Mouse (Mus musculus): ENCODE data around the gene 1600014C10Rik.

Gene 1600014C10Rik

GRCm38 (mm10) chr7:38215697-38216096 is 32.7 kb downstream of the 1600014C10Rik start:
- DNase-seq: no peak

- peak; percentile 79 to 86 for DNase-seq
Observed at GRCm38 (mm10) chr7:38217417-38218171, 34.6 kb downstream of the 1600014C10Rik start.

GRCm38 (mm10) chr7:38218631-38219367 is 35.8 kb downstream of the 1600014C10Rik start:
- peak; percentile 73 to 82 for DNase-seq

DNA sequence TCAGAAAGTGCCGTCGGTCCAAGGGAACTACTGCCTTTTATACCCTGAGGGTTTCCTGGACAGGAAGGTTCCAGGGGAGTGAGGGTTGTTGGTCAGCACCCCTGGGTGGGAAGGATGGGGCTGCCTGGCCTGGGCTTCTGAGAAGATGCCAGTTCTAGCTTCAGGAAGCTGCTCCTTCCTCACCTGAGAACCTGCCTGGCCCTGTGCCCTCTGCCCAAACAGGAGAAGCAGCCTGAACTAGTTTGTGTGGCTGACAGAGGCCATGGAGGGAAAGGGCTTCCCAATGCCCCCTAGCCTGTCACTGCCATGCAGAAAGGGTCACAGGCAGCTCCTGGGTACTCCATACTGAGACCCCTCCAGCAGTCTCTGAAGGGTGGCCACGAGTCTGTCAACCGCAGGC is 36.5 kb downstream of the 1600014C10Rik start:
- DNase-seq: peak; percentile 28 to 37

GRCm38 (mm10) chr7:38220866-38221265 is 37.8 kb downstream of the 1600014C10Rik start:
- no peak for DNase-seq

- peak; percentile 77 to 79 for DNase-seq
Observed at GRCm38 (mm10) chr7:38224577-38225369, 41.8 kb downstream of the 1600014C10Rik start.

DNA sequence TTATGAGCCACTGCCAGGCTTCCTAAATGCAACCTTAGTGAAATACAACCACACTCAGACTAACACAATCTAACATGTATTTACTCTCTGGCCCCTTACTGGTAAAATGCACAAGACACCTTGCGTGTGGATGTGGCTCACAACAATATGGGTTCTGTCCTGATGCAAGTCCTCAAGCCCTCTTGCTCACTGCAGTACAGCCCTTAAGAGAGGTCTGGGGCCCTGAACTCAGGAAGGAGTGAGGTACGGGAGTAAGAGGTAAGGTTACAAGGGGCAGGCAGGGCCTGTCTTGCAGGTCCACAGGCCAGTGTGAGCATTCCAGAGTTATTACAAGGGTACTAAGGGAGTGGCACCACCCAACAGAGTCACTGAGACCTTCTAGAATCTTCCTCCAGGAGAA is 43.2 kb downstream of the 1600014C10Rik start:
- DNase-seq: no peak

GRCm38 (mm10) chr7:38227181-38227899 is 44.3 kb downstream of the 1600014C10Rik start:
- DNase-seq: peak; percentile 89 to 90

DNA sequence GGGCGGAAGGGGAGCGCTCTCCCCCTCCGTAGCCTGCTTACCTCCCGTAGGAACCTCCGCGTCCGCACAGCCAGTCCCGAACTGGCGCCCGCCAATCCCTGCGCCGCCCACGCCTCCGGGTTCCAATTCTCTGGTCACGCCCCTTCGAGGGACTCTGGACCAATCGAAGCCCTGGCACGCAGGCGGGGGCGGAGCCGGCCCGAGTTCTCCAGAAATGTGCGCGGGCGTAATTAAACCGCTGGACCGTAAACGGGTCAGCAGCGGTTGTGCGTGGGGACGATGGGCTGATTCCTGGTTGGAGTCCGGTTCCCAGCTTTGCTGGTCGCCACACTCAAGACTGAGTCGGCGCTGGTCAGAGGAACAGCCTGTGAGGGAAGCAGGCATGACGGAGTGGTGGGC is 44.9 kb downstream of the 1600014C10Rik start, which contains the start of gene Plekhf1:
Gene Plekhf1 (minus strand): TSS at position 117 of the 399 bp plus-strand sequence.
- peak; percentile 92 to 93 for DNase-seq

DNA sequence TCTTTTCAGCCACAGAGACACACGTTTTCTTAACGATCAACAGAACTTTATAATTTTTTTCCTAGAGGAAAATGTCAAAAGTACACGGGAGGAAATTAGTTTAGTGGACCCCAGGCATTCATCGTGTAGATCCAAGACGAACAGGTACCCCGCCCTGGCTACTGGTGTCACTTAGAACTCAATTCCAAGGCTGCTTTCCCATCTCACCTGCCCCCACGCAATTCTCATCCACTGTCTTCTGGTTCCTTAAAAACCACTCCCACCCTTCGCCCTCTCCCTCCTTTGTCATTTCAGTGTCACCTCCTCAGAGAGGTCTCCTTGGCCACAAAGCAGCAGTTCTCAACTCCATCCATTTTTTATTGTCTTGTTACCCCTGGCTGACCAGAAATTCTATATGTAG is 45.3 kb downstream of the 1600014C10Rik start:
- DNase-seq: no peak

DNA sequence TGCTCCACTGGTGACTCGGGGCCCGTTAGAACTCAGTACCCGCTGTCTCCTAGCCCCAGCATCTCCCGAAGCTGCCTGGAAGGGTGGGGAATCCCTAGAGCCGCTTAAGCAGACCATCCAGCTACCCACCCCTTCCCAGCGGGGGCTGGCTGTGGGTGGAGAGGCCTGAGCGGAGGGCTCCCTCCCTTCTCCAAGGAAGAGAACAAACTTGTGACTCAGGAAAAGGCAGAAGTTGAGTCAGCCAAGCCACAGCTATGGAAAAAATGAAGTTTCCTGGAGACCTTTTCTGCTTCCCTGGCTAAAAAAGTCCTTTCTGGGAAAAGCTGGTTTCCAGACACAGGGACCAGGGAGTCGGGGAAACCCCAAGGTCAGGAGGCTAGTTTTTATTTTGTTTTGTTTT is 47.3 kb downstream of the 1600014C10Rik start:
- no peak for DNase-seq

GRCm38 (mm10) chr7:38236400-38237105 is 53.5 kb downstream of the 1600014C10Rik start:
- no peak for DNase-seq

DNA sequence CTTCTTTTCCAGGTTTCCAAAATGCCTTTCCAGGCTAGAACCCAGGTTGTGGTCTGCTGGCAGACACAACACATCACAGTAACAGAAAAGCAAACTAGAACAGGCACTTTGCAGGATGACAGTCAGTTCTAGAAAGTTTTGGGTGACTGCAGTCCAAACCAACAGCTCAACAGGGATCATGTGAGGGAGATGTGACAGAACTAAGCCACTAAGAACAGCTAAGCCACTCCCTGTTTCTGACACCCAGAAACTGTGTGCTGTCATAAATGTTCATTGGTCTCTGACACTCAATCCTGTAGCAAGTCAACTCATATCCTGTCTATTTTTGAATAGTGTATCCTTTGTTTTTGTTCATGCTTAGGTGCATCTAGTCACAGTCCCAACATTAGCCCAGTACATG is 54.1 kb downstream of the 1600014C10Rik start:
- no peak for DNase-seq

GRCm38 (mm10) chr7:38242417-38242816 is 59.4 kb downstream of the 1600014C10Rik start:
- no peak for DNase-seq

All from cerebellum, postnatal 10 days (tissue).